Mouse (Mus musculus) erythroblast, adult 5-6 weeks (primary cell): Measurements from ENCODE around the gene Sugt1. TPM values are rescaled to one million over a fixed set of nuclear protein-coding genes. Genes with fewer than 3 reads are reported as not detected.

Experiments
- ATAC-seq: replicated peaks from 2 replicates; pipeline ENCODE4 v1.8.0; 2016; ENCODE audit warnings: moderate number of reproducible peaks, mild to moderate bottlenecking, moderate TSS enrichment, inconsistent platforms; ENCODE audit not compliant: poor library complexity, low FRiP score, severe bottlenecking
- total RNA-seq, 2 experiments: library from RNA; stranded (forward) in 1 of 2; stranded (reverse) in 1 of 2; fragments of 150-400 nt in 1 of 2; fragments of 200-764, 138-1000 nt in 1 of 2; gene quantifications; 2 replicates each; pipeline versions ENCODE4 v1.2.3 to v1.2.4; 2015 to 2017; ENCODE audit warnings: low replicate concordance in 2 of 2

Sugt1 gene
- total RNA-seq, 2 experiments from 2014 or later, result 44.0 to 46.9 TPM

DNA sequence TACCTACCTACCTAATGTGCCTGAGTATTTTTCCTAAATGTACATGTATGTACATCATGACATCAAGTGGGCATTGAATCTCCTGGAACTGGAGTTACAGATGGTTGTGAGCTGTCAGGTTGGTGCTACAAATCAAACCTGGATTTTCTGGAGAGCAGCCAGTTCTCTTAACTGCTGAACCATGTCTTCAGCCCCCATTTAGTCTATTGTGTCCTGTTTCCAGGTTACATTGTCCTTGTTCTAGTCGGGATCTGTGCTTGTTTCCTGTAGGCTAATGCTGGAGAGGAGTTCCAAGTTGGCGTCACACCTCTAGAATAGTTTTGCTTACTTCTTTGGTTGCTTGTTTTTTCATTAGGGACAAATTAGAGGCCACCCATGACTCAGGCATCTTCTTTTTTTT, 18.4 kb downstream of the Sugt1 start:
- ATAC-seq, result no peak

- no peak for ATAC-seq
Observed at GRCm38 (mm10) chr14:79606392-79606791, 18.9 kb downstream of the Sugt1 start.

DNA sequence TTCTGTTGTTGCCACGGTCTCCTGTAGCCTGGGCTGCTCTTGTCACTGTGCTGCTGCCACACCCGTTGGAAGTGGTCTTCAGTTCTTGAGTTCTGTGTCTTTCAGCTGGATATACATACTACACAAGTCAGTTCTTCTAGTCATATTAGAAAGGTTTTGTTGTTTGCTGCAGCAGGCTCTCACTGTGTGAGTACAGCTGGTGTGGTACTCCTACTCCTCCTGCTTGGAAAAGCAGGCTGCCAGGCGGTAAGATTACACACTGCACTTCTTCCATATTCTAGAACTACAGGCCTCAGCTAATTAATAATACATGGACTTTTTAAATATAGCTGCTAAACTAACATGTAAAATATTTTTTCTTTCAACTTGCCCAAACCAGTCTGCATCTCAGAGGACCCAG, 19.4 kb downstream of the Sugt1 start:
- ATAC-seq, result no peak

- ATAC-seq, result no peak
Observed at GRCm38 (mm10) chr14:79607352-79607751, 19.9 kb downstream of the Sugt1 start.

DNA sequence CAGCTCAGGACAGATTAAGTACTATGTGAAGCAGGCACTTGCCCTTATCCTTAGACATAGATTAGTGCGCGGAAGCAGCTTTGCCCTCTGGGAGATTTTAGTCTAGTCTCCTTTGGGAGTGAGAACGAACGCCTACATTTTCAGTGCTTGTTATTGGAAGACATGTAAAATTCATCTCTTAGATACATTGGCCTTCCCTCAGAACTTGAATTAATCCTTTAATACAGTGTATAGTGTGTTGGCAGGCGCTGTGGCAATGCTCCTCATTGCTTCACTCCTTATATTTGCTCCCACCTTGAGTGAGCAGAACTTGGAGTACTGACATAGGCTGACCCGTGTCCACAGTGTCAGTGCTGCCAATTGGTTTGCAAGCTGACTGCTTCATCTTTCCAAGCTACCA, 20.8 kb downstream of the Sugt1 start:
- no peak for ATAC-seq

- ATAC-seq, result no peak
Observed at GRCm38 (mm10) chr14:79617121-79617828, 29.8 kb downstream of the Sugt1 start.

GRCm38 (mm10) chr14:79619802-79620201, 32.3 kb downstream of the Sugt1 start:
- ATAC-seq, result no peak

DNA sequence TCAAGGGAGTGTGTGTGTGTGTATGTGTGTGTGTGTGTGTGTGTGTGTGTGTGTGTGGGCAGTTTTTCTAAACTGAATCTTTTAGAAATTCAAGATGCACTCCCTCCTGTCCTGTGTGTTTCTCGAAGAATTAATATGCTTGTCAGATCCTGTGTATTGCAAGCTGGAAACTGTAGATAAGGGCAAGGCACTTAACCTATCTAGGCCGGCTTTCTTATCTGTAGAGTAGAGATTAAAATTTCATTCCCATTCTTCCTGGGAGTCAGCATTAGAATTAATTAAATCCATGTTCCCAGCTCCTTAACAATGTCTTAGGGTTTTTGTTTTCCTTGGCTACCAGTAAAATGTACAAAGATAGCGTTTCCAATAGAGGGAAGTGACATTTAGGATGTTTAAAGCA, 33.7 kb downstream of the Sugt1 start:
- no peak for ATAC-seq

- ATAC-seq, result no peak
Observed at GRCm38 (mm10) chr14:79632330-79632729, 44.8 kb downstream of the Sugt1 start.

DNA sequence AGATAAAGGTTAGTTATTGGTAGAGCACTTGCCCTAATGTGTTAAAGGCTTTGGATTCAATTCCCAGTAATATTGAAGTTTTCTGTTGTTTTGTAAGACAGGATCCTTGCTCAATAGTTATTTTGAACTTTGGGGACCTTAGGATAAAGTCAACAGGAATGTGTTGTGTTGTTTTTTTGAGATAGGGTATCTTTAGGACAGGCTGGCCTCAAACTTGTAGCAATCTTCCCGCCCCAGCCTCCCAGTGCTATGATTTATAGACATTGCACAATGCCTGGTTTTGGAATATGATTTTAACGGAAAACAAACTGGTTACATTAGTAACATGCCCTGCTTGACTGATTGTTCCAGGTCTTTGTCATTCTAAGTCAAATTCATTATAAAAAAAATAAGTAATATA, 45.7 kb downstream of the Sugt1 start:
- no peak for ATAC-seq

GRCm38 (mm10) chr14:79636814-79637213, 49.3 kb downstream of the Sugt1 start:
- ATAC-seq, result no peak

- no peak for ATAC-seq
Observed at GRCm38 (mm10) chr14:79642063-79642462, 54.6 kb downstream of the Sugt1 start.

DNA sequence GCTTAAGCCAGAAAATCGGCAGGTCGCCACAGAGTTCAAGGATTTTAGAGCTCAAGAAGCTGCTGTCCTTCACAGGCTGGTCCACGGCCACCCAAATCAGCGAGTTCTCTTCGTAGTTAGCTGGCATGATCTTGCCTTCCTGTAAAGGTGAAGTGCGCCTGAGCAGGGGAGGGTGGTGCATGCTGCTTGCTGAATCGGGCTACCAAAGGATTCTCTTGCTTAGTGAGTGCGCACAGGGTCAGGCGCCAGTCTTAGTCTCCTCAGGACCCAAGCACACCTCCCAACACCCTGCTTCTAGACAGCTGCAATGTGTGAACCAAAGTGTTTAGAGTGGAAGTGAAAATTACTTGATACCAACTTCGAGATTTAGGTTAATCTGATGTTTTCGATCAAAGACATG, 57.9 kb downstream of the Sugt1 start:
- no peak for ATAC-seq

- ATAC-seq, result no peak
Observed at GRCm38 (mm10) chr14:79649680-79650079, 62.2 kb downstream of the Sugt1 start.

GRCm38 (mm10) chr14:79652654-79653053, 65.2 kb downstream of the Sugt1 start:
- ATAC-seq, result no peak

DNA sequence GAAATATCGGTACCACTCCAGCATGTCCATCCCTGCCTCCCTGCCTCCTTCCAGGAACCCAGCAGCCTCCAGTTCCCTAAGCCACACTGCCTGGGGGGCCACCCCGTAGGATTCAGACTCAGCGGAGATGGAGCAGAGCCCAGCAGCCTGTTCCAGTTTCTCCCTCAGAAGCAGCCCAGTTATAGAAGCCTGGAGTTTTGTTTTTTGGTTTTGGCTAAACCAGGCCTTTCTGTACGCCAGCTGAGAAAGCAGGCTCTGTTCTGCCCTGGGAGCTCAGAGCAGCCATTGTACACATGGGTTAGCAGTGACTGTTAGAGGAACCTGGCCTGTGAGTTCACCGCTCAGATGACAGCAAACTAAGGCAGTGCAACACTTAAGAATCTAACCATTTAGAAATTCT, 70.8 kb downstream of the Sugt1 start:
- ATAC-seq, result no peak

DNA sequence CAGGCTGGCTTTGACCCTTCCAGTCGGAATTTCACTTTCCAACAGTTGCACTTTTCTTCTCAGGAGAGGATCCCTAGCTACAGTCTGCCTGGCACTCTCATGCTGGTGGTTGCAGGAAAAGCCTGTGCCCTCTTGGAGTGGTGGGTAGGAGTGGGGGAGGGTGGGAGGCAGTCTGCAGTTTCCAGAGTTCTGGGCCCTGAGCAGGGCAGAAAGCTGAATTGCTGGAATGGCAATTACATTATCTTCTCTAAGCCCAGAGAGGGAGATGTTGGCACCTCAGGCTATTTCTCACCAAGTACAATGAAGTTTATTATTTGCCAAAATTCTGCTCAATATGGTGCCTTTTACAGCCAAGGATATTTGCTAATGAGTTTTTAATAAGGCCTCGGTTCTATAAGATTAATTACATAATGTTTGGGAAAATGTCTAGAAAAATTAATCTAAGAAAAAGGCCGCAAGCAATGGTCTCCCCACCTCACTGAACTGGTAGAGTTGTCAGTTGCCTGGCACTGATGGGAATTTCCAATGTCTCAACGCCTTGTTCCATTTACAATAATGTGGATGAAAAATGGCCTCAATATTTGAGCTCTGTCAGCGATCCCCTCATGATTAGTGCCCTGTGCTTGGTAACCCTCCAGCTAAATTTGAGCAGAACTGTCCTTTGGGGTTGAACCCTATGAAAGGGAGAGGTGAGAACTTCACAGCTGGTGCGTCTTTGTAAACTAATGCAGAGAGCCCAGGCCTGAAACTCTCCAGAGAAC, 71.4 kb downstream of the Sugt1 start:
- ATAC-seq, result no peak

DNA sequence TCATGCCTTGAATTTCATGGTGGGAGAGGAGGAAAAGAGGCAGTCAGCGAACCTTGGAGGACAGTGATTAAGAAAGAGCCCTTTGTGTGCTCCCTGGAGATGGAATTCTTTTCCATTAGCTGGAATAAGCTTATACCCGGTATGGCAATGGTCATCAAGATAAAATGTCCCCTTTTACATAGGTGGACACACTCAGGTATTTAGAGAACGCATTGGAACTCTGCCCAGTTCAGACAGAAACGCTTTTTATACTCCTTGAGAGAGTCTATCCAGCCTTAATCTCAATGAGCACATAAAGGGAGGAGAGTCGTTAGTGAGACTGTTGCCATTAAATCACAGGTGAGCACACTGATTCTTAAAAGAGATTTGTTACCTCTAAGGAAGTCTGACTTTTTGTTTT, 73.0 kb downstream of the Sugt1 start:
- no peak for ATAC-seq

DNA sequence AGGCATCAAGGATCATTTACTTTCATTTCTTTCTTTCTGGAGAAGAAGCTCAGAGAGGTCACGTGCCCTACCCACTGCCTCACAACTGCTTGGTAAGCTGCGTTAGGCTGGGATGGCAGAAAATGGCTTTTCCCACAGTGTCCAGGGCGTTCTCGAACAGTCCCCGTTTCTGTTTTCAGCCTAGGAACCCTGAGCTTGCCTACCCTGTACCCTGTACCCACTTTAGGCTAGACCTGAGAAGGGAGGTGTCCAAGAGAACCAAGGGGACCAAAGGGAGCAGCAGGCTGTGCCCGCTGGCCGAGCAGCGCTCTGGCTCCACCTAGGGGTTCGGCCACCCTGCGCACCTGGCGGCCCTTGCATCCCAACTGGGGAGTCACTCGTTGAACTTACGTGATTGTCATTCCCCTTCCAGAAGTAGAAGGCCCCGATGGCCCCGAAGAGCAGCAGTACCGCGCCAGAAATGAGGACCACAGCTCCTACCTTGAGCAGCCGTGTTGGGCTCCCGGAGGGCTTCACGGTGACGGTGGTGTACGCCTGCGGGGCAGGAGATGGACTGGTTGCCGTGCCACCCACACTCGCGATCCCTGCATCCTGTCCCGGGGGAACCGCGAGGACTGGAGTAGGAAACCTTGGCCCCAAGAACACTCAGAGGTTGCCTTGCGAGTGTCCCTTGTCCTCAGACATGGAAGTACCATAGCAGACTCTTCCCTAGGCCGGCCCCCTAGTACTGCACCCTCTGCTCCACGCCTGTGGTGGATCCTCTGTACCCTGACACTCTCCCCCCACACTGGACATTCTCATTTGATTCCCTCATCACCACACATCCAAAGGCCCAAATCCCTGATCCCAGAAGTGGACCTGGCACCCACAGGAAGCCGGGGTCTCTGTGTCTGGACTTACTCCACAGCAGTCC, 73.8 kb downstream of the Sugt1 start:
- ATAC-seq, result peak; percentile 77

GRCm38 (mm10) chr14:79662001-79662400, 74.5 kb downstream of the Sugt1 start, which contains the start of gene Cnmd:
TSS of gene Cnmd (minus strand) at chr14:79662170.
- no peak for ATAC-seq
